Mouse (Mus musculus) testis, adult 10 weeks (tissue): Measurements from ENCODE around the gene Mcm10. TPM values are rescaled to one million over a fixed set of nuclear protein-coding genes. Genes with fewer than 3 reads are reported as not detected.

ENCODE experiments used
- polyA plus RNA-seq: library from polyadenylated mRNA; stranded (reverse); fragments of 350-450 nt; fragmentation: Illumina TruSeq; extraction: RNeasy Lipid Tissue Mini Kit (QIAGEN cat#74804); gene quantifications from one replicate; pipeline ENCODE4 v1.2.3, GENCODE M21; 2014; ENCODE audit warnings: low read depth, low replicate concordance

Gene Mcm10
- 2.6 TPM for polyA plus RNA-seq

GRCm38 (mm10) chr2:5012491-5013324, at the start of gene Mcm10:
Mcm10 (minus strand) TSS chr2:5012791.

GRCm38 (mm10) chr2:4975807-4976206, 36.8 kb downstream of the Mcm10 start, which contains the start of gene Ucma:
Ucma (plus strand) TSS chr2:4976122.

Other genes starting within 250 kb of the Mcm10 start
- 9.9 TPM for gene Sephs1, start 131.2 kb downstream of the Mcm10 start, polyA plus RNA-seq
- 30.2 TPM for gene Phyh, start 93.8 kb downstream of the Mcm10 start, polyA plus RNA-seq
- not detected for gene Ucma, start 36.7 kb downstream of the Mcm10 start, polyA plus RNA-seq
- gene Optn, start 51.3 kb upstream of the Mcm10 start, polyA plus RNA-seq, result 88.9 TPM
- 1.2 TPM for gene Ccdc3, start 125.0 kb upstream of the Mcm10 start, polyA plus RNA-seq